Mouse (Mus musculus): ENCODE data around the gene Efcab10.

Efcab10 gene

GRCm38 (mm10) chr12:33394804-33395623 is at the start of gene Efcab10:
Gene Efcab10, plus strand, starts transcription at chr12:33394854.
- DNase-seq, result peak; percentile 21

- DNase-seq, result no peak
These were observed 49.5 kb upstream of the Efcab10 start for GRCm38 (mm10) chr12:33344970-33345772.

DNA sequence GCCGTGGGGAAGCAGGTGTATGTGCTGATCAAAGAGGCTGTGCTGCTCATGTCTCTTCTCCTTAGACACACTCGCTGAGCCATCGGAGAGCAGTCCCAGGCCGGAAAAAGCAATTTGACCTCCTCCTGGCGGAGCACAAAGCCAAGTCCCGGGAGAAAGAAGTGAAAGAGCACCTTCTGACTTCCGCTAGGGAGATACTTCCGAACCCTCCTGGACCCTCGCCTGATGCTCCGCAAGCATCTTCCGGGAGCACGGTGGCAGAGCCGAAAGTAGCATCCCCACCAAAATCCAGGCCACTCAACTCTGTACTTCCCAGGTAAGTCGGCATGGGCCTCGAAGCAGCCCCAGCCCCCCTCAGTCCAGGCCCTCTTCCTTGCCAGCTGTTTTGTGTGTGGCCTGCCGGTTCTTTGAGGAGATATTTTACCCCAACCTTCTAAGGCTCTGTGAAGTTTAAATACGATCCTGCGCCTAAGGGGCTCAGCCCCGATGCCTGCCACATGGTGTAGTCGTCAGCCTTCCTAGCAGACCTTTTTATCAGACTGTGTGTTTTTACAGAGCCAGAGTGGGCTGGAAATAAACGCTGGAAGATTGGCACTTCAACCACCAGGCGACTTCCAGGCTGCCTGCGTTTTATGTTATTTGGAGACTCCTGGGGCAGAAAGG is 48.8 kb upstream of the Efcab10 start:
- no peak for DNase-seq

DNA sequence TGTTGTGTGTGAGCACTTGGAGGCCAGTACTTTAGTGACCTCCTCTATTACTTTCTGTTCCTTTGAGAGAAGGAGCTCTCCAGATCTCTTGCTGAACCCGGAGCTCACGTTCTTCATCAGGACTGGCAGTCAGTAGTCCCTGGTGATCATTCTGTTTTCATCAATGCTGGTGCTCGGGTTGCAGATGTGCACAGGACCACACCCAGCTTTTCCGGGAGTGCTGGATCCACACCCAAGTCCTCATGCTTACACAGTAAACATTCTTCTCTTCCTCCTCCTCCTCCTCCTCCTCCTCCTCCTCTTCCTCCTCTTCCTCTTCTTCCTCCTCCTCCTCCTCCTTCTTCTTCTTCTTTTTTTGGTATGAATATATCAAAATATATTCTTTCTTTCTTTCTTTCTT is 42.0 kb upstream of the Efcab10 start:
- DNase-seq, result no peak

DNA sequence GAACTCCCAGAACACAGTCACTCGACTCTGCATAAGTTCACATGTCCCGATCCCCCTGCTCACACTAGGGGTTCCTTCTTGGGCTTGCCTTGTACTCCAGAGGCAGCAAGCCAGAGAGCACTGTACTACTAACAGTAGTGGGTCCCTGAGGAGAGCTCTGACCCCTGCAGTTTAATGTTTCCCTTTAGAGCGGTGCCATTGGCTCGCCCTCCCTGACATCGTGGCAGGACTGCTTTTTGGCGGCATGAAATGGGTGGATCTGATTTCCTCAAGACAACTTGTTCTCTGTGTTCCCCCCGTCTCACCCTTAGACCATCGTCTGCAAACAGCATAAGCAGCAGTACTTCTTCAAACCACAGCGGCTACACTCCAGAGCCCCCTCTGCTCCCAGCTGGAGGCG is 36.3 kb upstream of the Efcab10 start:
- no peak for DNase-seq

DNA sequence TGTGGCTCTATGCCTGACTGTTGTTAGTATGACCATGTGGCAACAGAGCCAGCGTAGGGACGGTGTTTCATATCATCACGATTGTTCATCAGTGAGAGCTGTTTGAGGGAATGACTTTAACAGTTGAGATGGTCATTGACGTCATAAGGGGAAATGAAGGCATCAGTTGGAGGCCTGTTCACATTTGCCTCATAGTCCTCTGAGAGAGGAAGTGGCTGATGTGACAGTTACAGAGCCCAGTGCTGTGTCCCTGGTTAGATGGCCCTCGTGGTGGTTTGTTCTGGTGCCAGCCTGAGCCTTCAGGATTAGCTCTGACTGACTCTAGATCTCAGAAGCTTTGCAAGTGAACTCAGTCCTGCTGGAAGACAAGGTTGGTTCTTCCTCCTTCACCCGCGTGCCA is 35.4 kb upstream of the Efcab10 start:
- no peak for DNase-seq

GRCm38 (mm10) chr12:33359878-33360482 is 34.7 kb upstream of the Efcab10 start:
- DNase-seq, result no peak

- DNase-seq, result peak; percentile 74
These were observed 33.9 kb upstream of the Efcab10 start for GRCm38 (mm10) chr12:33360729-33361128.

- no peak for DNase-seq
These were observed 30.1 kb upstream of the Efcab10 start for GRCm38 (mm10) chr12:33364511-33364910.

GRCm38 (mm10) chr12:33365133-33365532 is 29.5 kb upstream of the Efcab10 start:
- DNase-seq, result no peak

DNA sequence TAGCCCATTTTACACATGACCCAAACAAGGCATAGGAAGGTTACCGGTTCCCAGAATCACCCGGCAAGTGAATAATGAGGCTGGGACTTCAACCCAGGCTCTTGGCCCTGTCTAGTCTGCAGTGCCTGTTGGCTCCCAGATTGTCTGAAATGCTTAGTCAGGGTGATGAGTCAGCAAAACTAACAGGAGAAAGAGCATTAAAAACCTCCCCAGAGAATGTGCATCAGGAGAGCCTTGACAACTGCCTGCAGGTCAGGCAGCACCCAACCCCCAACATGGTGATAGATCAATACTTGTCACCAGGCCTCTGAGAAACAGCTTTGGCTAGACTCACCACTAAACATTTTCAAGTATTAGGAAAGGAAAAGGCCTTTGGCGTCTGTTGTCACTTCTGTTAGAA is 25.1 kb upstream of the Efcab10 start:
- DNase-seq, result no peak

DNA sequence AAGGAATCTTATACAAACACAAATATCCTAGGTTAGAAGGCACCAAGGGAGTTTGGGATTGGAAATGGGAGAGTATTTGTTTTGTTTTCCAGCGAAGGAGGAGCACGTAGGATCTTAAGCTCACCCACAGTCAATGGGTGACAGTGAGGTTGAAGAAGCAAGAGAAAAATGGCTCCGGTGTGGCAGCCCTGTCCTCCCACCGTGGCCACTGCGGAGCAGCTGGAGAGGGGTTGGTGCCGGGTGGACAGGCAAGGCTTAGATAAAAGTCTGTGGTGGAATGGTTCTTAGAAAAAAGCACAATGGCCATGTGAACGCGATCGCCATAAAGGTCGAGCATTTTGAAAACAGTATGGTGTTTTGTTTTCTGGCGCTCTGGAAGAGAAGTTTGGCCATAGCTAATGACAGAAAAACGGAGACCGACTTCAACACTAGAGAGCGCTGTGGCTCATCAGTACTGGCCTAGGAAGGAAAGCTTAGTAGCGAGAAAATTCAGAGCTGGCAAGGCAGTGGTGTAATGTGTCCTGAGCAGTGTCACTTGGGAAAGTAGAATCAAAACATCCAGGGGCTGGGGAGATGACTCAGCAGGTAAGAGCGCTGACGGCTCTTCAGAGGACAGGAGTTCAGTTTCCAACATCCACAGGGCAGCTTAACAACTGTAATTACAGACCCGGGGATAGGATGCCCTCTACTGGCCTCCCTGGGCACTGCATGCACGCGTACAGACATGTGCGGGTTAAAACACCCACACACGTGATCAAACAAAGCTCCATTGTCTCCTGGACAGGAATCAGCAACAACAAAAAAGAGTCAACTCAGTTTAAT is 14.8 kb upstream of the Efcab10 start:
- peak; percentile 85 for DNase-seq

DNA sequence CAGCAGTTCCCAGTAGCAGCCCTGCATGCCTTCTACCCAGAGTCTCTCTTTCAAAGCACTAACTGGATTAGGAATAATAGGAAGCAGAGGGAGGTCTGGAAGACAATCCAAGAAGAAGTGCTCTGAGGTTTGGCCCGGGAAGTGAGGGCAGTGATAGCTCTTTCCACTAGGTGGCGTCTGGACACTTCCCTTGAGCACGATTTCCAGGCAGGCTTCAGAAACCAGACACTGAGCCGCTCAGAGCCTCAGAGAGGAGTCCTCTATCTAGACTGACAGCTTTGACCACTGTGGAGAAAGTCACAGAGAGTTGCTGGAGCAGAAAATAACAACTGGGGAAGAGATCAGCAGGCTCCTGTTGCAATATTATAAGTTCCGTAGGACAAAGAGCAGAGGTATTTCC is 5.8 kb upstream of the Efcab10 start:
- peak; percentile 78 for DNase-seq

GRCm38 (mm10) chr12:33390844-33391560 is 3.7 kb upstream of the Efcab10 start:
- DNase-seq, result peak; percentile 27

DNA sequence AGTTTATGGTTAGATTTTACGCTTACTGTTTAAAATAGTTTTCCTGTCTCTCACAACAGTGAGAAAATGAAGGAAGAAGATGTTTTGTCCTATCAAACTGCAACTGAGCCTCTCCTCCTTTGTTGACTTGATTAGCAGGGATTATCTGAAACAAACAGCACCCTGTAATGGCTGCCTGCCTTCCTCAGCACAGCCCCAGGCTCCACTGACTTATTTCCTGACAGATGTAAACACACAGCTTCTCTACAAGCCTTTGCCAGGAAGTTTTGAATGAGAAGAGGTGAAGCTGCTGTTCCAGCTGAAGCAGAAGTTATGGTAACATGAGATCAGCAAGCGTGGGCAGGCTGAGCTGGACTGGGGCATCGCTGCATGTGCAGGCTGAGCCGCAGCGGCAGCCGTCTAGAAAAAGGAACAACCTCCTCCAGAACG is 8.6 kb downstream of the Efcab10 start:
- peak; percentile 39 for DNase-seq

DNA sequence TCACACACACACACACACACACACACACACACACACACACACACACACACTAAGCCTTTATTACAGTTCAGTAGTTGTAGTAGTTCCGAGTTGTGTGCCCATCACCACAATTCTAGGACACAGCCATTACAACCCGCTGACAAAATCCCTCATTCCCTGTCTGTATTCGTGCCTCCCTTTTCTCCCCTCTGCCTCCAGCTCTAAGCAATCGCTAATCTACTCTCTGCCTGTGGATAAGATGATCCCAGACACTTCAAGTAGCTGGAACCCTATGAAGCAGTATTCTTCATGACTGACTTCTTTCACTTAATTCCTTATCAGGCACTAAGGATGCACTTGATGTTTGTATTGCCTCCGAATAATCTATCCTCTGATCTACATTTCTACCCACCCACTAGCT is 10.3 kb downstream of the Efcab10 start:
- no peak for DNase-seq

- peak; percentile 35 for DNase-seq
These were observed 10.9 kb downstream of the Efcab10 start for GRCm38 (mm10) chr12:33405398-33406026.

DNA sequence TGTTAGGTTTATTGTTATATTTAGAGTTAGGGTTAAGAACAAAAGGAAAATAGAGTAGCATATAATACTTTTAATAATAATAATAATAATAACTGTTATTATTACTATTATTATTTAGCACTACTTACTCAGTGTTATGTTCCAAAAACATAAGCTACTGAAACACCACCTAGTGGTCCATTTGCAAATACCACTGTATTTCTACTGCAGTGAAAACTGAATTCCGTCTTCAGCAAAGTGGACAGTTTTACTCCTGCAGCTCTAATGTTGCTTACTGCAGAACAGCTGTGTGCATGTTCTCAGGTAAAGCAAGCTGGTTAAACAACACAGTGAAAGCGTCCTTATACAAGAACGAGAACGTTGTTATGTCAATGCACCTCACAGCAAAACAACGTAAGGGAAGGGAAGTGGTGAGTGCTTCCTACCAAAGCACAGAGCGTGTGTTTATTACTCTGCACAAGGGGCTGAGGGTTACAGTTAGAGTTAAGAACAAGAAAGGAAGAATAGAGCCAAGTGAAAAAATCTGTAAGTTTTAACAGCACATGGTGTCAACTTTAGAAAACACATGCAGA is 17.0 kb downstream of the Efcab10 start:
- DNase-seq, result no peak

DNA sequence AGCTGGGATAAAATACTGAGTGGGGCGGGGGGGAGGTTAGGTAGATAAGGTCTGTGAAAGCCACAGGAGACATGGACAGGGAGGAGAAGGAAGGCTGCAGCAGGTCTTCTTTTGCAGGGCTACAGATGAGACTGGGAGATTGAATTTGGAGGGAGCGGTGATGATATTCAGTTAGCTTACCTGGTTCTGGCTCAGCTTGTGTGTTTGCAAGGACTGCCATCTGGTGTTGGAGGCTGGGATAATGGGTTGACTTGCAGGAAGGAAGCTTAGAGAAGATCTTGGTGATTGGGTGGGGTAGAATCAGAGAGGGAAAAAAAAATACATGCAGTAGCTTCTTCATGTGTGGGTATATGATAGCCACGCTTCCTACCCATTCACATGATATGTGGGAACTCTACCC is 29.7 kb downstream of the Efcab10 start:
- DNase-seq, result peak; percentile 61

GRCm38 (mm10) chr12:33427293-33427692 is 32.6 kb downstream of the Efcab10 start:
- no peak for DNase-seq

GRCm38 (mm10) chr12:33427726-33428125 is 33.1 kb downstream of the Efcab10 start:
- no peak for DNase-seq

Measured in lung, postnatal 10 days (tissue).